Mouse (Mus musculus): ENCODE data around the gene Mesp1.

The Mesp1 gene

DNA sequence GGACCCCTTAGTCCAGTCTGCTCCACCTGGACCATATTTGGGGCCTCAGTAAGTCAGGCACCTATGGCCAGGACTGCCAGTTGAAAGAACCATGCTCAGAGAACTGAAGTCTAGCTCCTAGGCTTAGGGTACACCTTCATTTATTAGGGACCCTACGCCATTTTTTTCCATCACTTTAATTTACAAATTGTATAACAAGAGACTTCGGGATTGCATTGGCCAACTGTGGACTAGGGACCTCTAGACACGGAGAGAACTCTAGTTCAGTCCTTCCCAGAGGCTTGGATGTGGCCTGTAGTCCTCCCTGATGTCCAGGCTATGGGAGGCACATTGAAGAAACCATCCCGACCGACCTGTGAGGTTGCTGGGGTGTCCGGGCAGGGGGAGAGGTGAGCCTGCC lies at the start of gene Mesp1:
Gene Mesp1 (minus strand): TSS at position 101 of the 400 bp plus-strand sequence.
- DNase-seq (ENCODE audit: low read depth, low spot score): no peak

DNA sequence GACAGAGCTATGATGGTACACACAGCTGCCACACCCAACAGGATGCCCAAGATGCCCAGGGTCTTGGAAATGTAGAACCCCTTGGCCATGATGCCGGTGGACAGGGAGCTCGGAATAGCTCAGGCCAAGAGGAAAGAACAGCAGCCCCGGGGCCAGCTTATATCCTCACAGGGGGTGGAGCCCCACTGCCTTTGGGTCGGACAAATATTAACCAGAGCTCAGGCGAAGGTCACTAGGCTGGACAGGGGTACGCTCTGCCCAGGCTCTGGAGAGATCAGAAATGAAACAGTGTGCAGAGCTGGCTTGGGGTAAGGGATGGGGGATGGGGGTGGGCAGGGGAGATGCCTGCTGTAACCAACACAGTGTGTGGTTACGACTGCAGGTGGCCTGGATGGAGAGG lies 48.6 kb upstream of the Mesp1 start:
- no peak for DNase-seq (ENCODE audit: low read depth, low spot score)

DNA sequence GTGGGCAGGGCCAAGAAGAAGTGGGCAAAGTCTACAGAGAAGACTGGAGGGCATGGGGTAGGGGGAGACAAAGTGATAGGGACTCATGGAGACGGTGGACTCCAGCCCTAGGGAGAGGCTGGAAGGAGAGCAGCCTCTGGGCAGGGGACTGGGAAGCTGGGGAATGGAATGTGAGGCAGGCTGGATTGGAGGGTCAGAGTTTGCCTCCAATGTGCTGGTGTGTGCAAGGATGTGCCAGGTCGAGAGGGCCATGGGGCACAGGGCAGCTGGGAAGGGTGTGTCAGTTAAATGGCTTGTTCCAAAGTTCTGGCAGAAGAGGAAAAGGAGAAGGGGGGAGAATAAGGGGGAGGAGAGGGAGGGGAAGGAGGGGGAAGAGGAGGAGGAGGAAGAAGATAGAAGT lies 43.7 kb upstream of the Mesp1 start:
- DNase-seq (ENCODE audit: low read depth, low spot score): no peak

DNA sequence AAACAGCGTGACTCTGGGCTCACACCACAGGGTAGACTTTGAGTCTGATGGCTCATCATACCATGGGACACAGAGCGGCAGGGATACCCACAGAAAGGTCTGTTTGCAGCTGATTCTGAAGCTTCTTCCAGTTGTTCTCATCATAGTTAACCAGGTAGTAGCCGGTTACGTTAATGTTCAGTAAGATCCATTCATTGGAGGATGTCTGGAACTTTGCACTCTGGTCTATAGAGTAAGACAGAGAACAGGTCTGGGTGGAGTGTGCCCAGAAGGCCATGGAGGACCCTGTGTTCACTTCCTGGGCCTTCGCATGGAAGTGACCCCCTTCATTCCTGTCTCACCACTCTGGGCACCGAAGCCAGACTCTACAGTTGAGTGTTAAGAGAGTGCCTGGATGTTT lies 41.6 kb upstream of the Mesp1 start:
- DNase-seq (ENCODE audit: low read depth, low spot score): no peak

DNA sequence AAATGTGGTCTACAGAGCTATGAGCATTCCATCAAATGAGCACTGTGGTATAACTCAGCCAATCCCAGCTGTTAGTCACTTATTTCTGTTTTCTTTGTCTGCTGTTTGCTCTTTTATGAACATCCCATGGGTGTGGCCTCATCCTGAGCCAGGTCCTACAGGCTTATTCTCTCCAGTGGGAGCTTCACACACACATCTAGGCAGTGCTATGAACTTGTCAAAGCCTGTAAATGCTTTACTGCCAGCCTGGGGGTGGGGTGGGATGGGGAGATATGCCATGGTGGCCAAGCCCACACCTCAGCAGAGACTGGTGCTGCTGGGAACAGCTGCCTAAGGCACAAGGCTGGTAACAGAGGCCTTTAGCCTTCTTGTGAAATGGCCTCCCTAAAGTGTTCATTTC lies 39.4 kb upstream of the Mesp1 start:
- DNase-seq (ENCODE audit: low read depth, low spot score): no peak

DNA sequence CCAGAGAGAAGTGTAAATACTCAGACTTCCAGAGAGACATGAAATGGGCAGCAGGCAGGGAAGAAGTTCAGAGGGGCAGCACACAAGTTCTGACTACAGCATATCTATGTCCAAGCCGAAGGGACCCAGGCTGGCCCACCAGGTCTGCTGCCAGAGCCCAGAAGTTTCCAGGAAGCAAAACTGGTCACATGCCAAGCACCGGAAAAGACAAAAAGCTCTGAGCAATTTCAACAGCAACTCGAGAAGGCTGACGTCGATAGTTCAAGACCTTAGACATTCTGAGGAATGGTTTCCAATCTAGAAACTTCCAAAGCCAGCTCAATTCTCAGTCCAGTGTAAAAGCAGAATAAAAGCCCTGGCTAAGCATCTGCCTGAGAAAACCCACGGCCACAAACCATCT lies 38.0 kb upstream of the Mesp1 start:
- DNase-seq (ENCODE audit: low read depth, low spot score): no peak

DNA sequence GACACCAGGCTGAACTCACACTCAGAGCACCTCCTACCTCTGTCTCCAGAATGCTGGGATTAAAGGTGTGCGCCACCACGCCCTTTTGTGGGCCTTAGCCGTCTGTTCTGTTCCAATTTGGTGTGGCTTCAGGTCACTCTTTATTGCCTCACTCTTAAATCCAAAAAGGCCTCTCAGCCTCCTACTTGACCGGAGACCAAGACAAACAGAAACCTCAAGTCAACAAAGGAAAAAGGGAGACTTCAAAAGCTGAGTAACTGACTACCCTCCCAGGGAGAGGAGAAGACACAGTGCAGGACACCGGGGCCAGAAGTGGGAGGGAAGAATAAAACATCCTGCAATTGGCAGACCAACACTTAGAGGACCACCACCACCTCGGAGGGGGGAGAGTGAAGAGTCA lies 37.6 kb upstream of the Mesp1 start:
- no peak for DNase-seq (ENCODE audit: low read depth, low spot score)

DNA sequence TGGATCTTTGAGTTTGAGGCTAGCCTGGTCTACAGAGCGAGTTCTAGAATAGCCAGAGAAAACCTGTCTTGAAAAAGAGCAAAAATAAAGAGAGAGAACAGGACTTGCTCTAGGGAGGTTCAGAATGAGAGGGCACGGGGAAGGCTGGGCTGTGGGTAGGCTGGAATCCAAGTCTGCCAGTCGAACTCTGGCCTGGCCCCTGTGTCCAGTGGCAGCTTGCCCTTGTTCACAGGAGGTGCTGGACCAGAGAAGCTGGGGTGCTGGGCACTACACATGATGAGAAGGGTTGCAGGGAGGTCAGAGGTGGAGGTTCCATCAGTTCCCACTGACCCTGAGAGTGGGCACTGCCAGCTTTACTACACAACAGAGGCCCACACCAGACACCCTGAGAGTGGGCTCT lies 34.8 kb upstream of the Mesp1 start:
- DNase-seq (ENCODE audit: low read depth, low spot score): no peak

DNA sequence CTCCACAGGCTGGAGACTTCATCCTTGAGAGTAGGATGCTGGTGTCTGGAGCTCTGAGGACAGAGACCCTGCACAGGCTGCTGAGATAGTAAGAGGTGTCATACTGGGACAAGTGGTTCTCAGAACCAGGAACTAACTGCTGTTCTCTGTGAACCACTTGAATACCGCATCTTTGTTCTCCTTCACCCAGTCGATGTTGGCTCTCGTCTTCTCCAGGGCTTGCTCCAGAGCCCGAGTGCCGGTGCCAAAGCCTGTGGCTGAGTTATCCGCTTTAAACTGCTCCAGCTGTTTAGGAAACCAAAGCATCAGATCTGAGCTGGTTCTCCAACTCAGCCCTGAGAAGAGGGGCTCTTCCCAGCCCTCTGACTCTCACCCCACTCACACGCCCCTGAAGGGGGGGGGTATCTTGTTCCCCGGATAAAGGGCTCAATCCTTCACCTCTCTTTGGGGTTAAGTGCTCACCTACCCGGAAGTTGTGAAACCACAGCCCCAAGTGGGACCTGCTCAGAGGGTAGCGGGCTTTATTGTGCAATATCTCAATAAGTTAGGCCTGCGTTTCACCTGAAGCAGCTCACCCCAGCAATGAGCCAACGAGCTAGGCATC lies 28.6 kb upstream of the Mesp1 start:
- DNase-seq (ENCODE audit: low read depth, low spot score): no peak

DNA sequence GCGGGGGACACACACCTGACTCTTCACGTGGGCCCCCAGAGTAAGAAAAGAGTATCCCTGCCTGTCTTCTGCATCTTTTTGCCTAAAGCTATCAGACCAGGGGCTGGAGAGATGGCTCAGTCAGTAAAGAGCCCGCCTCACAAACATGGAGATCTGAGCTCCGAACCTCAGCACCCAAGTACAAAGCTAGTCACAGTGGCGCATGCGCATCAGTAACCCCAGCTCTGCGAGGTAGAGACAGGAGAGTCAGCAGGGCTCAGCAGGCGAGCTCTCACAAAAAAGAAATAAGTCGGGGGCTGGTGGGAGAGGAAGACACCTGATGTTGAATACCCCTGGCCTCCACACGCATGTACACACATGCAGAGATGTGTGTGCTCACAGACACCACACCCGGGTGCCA lies 26.4 kb upstream of the Mesp1 start:
- no peak for DNase-seq (ENCODE audit: low read depth, low spot score)

DNA sequence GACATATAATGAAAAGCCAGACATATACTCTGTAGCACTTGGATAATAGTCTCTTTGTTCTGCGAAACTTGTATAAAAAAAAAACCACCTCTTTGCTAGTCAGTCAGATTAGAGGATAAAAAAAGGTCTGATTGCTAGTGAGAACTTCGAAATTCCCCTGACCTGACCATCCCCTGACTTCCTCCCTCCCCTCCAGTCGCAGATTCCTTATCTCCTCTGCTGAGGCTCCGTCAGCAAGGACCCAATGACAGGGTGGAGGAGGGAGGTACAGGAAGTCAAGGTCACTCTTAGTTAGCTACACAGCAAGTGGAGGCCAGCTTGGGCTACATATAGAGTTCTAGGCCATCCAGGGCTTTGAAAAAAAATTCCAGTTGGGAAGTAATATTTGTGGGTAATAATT lies 25.9 kb upstream of the Mesp1 start:
- no peak for DNase-seq (ENCODE audit: low read depth, low spot score)

DNA sequence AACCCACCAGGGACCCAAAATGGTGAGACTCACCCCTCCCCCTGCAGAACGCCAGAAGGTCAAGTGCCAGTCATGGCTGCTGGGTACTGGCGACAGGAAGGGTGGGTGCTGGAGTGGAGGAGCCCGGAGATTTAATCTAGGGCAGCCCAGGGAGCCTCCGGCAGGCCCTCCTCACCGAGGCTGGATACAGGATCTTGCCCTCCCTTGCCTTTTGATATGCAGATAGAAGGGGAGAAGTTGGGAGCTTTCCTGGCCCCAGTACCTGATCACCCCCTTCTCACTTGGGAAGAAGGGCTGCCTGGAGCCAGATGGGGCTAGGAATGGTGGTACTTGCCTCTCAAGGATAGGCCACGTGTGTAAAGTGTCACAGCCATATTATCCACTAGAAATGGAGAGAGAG lies 24.7 kb upstream of the Mesp1 start:
- DNase-seq (ENCODE audit: low read depth, low spot score): no peak

DNA sequence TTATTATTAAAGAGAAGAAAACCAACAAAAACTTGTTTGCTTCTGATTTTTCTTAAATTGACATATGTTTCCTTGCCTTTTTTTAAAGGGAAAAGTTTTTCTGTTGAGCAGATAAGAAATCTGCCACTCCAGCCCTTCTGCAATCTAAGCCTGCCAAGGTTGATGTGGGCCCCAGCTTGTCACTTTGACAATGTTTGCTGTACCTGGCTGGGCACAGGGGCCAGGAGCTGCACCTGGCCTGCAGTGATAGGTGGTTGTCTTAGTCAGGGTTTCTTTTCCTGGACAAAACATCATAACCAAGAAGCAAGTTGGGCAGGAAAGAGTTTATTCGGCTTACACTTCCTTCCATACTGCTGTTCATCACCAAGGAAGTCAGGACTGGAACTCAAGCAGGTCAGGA lies 19.8 kb upstream of the Mesp1 start:
- DNase-seq (ENCODE audit: low read depth, low spot score): no peak

DNA sequence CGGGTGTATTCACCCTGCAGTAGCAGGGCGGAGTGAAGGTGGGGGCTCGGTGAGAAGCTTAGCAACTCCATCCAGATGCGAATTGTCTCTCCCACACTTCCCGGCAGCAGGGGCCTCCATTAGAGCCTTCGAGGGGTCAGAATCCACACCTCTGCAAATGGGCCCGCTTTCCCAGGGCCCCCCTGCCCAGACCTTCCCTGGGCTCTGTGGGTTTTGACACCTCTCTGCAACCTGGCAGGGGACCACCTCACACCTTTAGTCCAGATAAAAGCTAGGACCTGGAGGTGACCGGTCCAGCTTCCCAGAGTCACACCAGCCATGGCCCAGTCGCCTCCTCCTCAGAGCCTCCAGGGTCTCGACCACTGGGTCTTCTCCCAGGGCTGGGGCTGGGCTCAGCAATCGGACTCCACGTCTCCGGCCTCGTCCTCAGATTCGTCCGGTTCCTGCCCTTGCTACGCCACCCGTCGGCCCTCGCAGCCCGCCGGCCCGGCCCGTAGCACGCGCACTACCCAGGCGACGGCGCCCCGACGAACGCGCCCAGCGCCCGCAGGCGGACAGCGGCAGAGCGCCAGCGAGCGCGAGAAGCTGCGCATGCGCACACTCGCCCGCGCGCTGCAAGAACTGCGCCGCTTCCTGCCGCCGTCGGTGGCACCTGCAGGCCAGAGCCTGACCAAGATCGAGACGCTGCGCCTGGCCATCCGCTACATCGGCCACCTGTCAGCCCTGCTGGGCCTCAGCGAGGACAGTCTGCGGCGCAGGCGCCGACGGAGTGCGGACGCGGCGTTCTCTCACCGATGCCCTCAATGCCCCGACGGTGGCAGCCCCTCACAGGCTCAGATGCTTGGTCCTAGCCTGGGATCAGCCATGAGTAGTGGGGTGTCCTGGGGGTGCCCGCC lies 17.3 kb upstream of the Mesp1 start, which contains the start of gene Mesp2:
Gene Mesp2 (plus strand): TSS at position 117 of the 896 bp plus-strand sequence.
- DNase-seq (ENCODE audit: low read depth, low spot score): peak; percentile 71

DNA sequence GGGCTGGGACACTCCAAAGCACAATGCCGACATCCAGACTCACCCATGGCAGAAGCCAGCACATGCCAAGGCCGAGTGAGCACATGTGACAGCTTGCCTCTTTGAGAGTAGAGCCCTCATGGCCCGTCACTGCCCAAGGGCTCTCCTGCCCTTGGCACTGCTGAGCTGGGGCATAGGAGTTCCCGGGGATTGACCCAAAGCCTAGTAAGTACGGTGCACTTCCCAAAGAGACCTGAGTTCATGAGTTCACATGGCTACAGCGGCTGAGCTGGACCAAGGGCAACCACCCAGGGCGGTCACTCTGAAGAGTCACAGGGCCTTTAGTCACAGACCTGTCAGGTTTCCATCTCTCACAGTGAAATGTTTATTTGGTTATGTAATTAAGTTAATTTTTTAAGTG lies 15.0 kb upstream of the Mesp1 start:
- DNase-seq (ENCODE audit: low read depth, low spot score): no peak

DNA sequence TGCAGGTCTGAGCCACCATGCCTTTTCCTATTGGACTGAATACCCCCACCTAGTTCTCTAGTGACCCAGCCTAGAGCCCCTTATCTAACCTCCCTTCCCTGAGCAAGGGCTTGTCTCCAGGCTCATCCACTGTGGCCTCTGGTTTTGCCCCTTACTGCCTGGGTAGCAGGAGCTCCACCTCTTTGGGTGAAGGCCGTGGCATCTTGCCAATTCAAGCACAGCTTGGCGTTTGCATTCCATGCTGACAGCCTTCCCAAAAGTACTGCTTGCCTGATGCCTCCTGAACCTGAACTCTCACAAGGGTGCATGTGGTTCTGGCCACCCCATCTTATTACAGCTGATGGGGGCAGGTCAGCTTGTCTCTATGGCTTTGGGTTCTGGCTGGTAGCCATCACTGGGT lies 10.3 kb upstream of the Mesp1 start:
- DNase-seq (ENCODE audit: low read depth, low spot score): no peak

DNA sequence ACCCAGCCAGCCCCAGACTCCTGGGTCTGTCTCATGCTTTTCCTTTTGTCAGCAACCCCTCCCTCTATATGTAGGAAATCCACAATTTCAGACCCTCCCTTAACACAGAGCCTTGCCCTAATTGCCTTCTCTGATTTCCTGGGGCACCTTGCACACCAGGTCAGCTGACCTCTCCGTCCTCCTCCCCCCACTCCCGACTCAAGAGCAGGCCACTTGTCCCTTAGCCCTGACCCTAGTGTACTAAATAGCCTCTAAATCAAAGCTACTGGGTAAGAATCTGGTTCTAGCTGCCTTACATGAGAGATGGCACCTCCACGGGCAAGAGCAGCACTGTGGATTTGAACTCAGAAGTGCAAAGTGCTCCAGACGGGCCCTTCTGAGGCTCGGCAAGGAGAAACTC lies 8.4 kb upstream of the Mesp1 start:
- no peak for DNase-seq (ENCODE audit: low read depth, low spot score)

DNA sequence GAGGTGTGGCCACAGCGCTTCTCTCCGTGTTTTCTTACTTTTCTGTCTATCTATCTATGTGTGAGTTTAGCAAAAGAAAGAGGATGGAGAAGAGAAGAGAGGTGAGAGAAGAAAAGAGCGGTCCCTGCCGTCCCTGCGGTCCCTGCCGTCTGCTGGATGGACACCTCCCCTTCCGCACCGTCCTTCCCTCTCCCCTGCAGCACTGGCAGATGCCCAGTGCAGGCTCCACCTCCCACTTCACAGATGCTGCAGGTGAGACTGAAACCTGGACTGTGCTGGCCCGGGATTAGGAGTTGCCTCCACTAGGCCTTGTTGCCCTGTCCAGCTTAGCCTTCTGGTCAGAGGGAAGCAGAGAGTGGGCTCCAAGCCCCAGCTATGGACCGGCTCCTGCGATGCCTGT lies 7.8 kb upstream of the Mesp1 start:
- no peak for DNase-seq (ENCODE audit: low read depth, low spot score)

DNA sequence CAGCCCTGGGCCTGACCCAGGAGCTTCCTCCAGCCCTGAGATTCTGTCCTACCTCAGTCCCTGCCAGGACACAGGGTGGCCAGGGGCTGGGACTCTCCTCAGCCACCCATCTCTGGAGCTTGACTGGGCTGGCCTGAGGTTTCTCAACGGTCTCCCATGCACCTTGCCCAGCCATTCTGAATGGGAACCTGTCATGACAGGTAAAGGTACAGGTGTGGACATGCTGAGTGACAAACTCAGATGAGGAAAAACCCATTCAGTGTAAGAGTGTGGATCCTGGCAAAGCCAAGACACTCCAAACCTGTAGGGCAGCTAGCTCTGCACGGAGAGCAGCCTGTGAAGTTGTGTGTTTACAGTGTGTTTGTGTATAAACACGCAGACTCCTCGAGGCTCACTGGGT lies 6.7 kb upstream of the Mesp1 start:
- DNase-seq (ENCODE audit: low read depth, low spot score): no peak

DNA sequence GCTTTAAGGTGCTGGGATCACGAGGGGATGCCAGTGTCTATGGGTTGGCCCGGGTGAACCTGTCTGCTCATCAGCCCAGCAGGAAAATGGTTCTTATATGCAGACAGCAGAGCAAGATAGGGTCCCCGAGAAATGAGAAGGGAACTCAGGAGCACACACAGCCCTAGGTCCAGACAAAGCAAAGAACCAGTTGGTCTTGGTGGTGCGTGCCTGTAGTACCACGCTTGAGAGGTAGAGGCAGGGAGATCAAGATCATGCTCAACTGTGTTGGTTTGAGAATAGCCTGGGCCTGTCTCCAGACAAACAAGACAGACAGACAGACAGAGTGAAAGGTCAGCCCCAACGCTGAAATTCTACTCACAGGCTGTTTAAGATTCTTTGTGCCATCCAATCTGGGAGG lies 5.9 kb upstream of the Mesp1 start:
- DNase-seq (ENCODE audit: low read depth, low spot score): no peak

DNA sequence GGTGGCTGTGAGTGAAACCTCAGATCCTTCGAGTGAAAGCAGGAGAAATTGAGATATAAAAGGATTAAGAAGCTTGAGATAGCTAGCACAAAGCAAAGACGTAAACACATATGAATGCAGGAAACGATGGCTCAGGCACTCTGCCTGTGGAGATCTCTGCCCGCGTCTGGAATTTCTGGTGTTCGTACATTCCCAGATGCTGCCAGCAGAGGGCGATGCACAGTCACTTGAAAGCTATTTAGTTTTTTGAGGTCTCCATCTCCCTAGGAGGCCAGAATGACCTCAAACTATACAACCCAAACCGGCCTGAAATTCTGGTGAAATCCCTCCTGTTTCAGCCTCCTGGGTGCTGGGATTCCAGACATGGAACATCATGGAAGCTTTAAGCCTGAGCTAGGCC lies 5.5 kb upstream of the Mesp1 start:
- peak; percentile 72 for DNase-seq (ENCODE audit: low read depth, low spot score)

DNA sequence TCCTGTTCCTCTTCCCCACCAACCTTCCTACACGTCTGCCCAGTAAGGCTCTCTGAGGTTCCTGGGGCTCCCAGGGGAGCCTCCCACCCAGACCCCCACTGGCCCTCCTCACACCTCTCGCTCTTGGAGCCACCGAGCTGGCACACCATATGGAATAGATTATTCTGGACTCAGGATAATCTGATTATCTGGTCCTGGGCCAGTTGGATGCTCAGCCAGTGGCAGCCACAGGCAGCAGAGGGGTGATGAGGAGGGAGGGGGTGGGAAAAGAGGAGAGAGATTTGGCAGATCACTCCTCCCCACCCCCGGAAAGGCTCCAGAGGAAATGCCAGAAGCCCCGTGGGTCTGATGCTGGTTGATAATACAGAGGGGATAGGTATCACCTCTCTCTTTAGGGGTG lies 5.0 kb upstream of the Mesp1 start:
- DNase-seq (ENCODE audit: low read depth, low spot score): no peak

DNA sequence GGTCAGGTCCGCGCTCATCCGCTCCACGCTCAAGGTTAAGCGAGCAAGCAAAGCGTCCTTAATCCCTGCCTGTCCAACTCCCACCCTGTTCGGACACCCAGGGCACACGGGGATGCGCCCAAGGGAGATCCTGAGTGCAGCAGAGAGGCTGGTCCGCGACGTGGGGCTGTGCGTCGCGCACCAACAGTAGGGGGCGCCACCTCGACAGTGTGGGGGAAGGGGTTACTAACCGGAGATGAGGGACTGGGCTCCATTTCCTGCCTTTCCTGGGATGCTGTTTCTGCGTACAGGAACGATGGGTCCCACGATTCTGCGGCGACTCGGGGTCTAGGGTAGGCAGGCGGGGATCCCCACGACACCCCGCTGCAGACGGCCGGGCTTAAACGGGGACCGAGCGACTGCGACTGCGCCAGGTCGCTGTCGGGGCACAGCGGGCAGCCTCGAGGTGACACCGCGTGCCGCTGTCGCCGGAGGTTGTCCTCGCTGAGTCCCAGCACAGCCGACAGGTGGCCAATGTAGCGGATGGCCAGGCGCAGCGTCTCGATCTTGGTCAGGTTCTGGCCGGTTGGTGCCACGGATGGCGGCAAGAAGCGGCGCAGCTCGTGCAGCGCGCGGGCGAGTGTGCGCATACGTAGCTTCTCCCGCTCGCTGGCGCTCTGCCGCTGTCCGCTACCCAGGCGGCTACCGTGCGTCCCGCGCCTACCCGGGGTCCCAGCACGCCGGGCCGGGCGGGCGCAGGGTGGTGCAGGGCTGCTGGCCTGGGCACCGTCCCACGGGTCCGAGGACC lies 760 bp downstream of the Mesp1 start:
- peak; percentile 24 for DNase-seq (ENCODE audit: low read depth, low spot score)

All from brain, adult 2 months (tissue).